ENCODE assay signal across 7 mouse cellular contexts in the genomic region with DNA sequence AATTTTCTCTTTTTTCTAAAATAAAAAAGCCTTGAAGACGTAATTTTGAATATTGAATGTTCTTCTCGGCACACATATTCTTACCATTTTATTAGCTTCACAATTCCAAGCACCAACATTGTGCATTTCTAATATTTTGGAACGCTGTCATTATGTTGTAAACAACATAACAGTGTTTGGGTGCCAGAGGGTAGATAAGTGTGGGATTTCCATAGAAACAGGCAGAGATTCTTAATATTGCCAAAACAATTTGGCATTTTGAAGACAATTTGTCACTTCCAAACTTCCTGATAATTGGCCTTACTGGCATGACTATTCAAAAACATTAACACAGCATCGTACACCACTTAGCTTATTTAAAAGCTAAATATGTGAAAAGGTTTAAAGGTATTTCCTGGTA.
DNase-seq lines count a peak whose midpoint lies in the region; ATAC-seq and TF ChIP-seq lines count a peak whose summit lies in the region.
"Had no signal": no experiment of that assay in that cellular context is flagged by ENCODE, and none has a peak within 500 bp of the region (broad histone marks: within the 10 kb centered on the region; RNA-seq: fewer than 3 reads in every experiment).

No protein-coding gene starts in this region.

- no peaks in the 10 kb centered on the region for H3K36me3 ChIP-seq in forebrain, embryonic 15.5 days
- H3K36me3 ChIP-seq in forebrain, embryonic 10.5 days (replicated peaks): no peaks in the 10 kb centered on the region
- H3K36me3 ChIP-seq in forebrain, postnatal 0 days (ENCODE audit: insufficient read depth): no peaks in the 10 kb centered on the region
- H3K36me3 ChIP-seq in forebrain, embryonic 11.5 days (ENCODE audit: control insufficient read depth, insufficient read depth, low read length): no peaks in the 10 kb centered on the region
- H3K36me3 ChIP-seq: embryonic facial prominence, embryonic 10.5 days; embryonic facial prominence, embryonic 12.5 days had no signal

- no peak overlapping the region for H3K4me2 ChIP-seq in forebrain, embryonic 15.5 days (replicated peaks)
- no peak overlapping the region for H3K4me2 ChIP-seq in forebrain, postnatal 0 days (ENCODE audit: low read depth)
- H3K4me2 ChIP-seq in forebrain, embryonic 11.5 days (ENCODE audit: low read depth, low read length, severe bottlenecking): no peak overlapping the region
- H3K4me2 ChIP-seq: embryonic facial prominence, embryonic 12.5 days had no signal

- H3K27me3 ChIP-seq in forebrain, embryonic 15.5 days: no peaks in the 10 kb centered on the region
- no peaks in the 10 kb centered on the region for H3K27me3 ChIP-seq in forebrain, embryonic 10.5 days (ENCODE audit: poor library complexity, severe bottlenecking)
- H3K27me3 ChIP-seq in forebrain, postnatal 0 days (ENCODE audit: insufficient read depth, low read length): no peaks in the 10 kb centered on the region
- H3K27me3 ChIP-seq in forebrain, embryonic 11.5 days (ENCODE audit: control insufficient read depth, insufficient read depth, low read length): no peaks in the 10 kb centered on the region
- H3K27me3 ChIP-seq: embryonic facial prominence, embryonic 12.5 days had no signal

- no peak for TF ChIP-seq CTCF in forebrain, postnatal 0 days (IDR thresholded peaks at IDR 0.05; ENCODE audit: low read depth)

- no peak for DNase-seq in forebrain, embryonic 10.5 days (ENCODE audit: extremely low spot score, low spot score)
- DNase-seq in forebrain, postnatal 0 days: no peak
- no peak for DNase-seq in forebrain, embryonic 11.5 days (ENCODE audit: low spot score)
- no peak for DNase-seq in heart, adult 18-20 months

- 66% methylated on average over 4 of the region's 4 CpGs for WGBS in forebrain, embryonic 15.5 days
- WGBS in forebrain, embryonic 10.5 days: 89% methylated on average over 4 of the region's 4 CpGs
- WGBS in forebrain, postnatal 0 days: 42% methylated on average over 4 of the region's 4 CpGs
- 91% methylated on average over 4 of the region's 4 CpGs for WGBS in forebrain, embryonic 11.5 days

- no peak overlapping the region for H3K9ac ChIP-seq in forebrain, embryonic 15.5 days (replicated peaks)
- H3K9ac ChIP-seq in forebrain, postnatal 0 days: no peak overlapping the region
- H3K9ac ChIP-seq in forebrain, embryonic 11.5 days (ENCODE audit: low read length): no peak overlapping the region
- H3K9ac ChIP-seq: embryonic facial prominence, embryonic 12.5 days had no signal

- 0 out of 2 replicates have a peak, but pooled peaks cover 2% of the 10 kb centered on the region for H3K4me1 ChIP-seq in forebrain, embryonic 15.5 days
- H3K4me1 ChIP-seq in forebrain, embryonic 10.5 days: peaks cover 11% of the 10 kb centered on the region
- H3K4me1 ChIP-seq in forebrain, postnatal 0 days (ENCODE audit: insufficient read depth): no peaks in the 10 kb centered on the region
- H3K4me1 ChIP-seq in forebrain, embryonic 11.5 days (replicated peaks; ENCODE audit: control insufficient read depth, insufficient read depth, low read length): no peaks in the 10 kb centered on the region
- H3K4me1 ChIP-seq: embryonic facial prominence, embryonic 12.5 days had no signal

- H3K9me3 ChIP-seq in forebrain, embryonic 15.5 days: no peaks in the 10 kb centered on the region
- H3K9me3 ChIP-seq in forebrain, embryonic 10.5 days: no peaks in the 10 kb centered on the region
- no peaks in the 10 kb centered on the region for H3K9me3 ChIP-seq in forebrain, postnatal 0 days (ENCODE audit: low read length)
- H3K9me3 ChIP-seq in forebrain, embryonic 11.5 days (ENCODE audit: control insufficient read depth, low read length): no peaks in the 10 kb centered on the region
- H3K9me3 ChIP-seq: embryonic facial prominence, embryonic 10.5 days; embryonic facial prominence, embryonic 12.5 days had no signal

- no peak overlapping the region for H3K4me3 ChIP-seq in forebrain, embryonic 15.5 days
- H3K4me3 ChIP-seq in forebrain, embryonic 10.5 days: no peak overlapping the region
- no peak overlapping the region for H3K4me3 ChIP-seq in forebrain, postnatal 0 days (ENCODE audit: low read depth, low read length)
- H3K4me3 ChIP-seq in forebrain, embryonic 11.5 days (ENCODE audit: low read depth, low read length): no peak overlapping the region
- H3K4me3 ChIP-seq: embryonic facial prominence, embryonic 10.5 days; embryonic facial prominence, embryonic 12.5 days had no signal

- H3K27ac ChIP-seq in forebrain, embryonic 15.5 days (replicated peaks): no peak overlapping the region
- no peak overlapping the region for H3K27ac ChIP-seq in forebrain, embryonic 10.5 days
- no peak overlapping the region for H3K27ac ChIP-seq in forebrain, postnatal 0 days (ENCODE audit: low read depth, low read length)
- H3K27ac ChIP-seq in forebrain, embryonic 11.5 days (ENCODE audit: low read depth, low read length): no peak overlapping the region
- H3K27ac ChIP-seq: embryonic facial prominence, embryonic 10.5 days; embryonic facial prominence, embryonic 12.5 days had no signal

- 0 out of 2 replicates have a peak, but pooled peaks have one; percentile 41 for ATAC-seq in forebrain, embryonic 15.5 days (replicated peaks)
- ATAC-seq in forebrain, postnatal 0 days: peak; percentile 16; the same call in 1 of the 2 replicates
- ATAC-seq in forebrain, embryonic 11.5 days (replicated peaks; ENCODE audit: low FRiP score): no peak
